Mouse (Mus musculus) layer of hippocampus, postnatal 14 days (tissue): ENCODE measurements at regions not wholly inside any gene's neighbourhood (a gene's known extent, or its start where the extent isn't known, plus 50 kb on each side); places are given as distances from the start of the nearest gene placed in this dataset.

ENCODE experiments used
- DNase-seq, 2 experiments: peaks; one replicate each; pipeline ENCODE4 v3.0.0; 2021 to 2022; ENCODE audit warnings: low spot score in 2 of 2, mixed read lengths in 1 of 2

DNA sequence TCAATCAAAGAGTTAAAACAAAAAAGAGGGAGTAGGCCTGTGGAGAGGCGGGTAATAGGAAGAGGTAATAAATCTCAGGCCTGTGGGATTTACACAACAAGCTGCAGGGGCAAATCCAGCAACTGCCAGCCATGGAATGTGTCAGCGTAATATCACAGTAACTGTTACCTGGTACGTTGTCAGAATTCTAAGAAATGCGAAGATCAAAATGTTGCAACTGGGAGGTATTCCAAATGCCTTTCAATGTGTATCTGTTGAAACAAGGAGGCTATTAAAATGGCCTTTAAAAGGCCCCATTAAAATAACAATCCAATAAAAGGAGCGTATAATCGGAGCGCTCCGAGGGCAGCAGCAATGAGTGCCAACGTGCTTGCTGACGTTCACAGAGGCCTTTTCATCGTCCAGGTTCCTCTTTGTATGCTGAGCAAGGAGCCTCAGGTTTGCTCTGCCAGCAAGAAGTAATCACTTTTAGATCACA lies 205.7 kb upstream of the Hhip start:
- peak in 1 of 2 experiments; percentile 5 for DNase-seq

GRCm38 (mm10) chr8:80262911-80263310 lies 205.1 kb upstream of the Hhip start:
- DNase-seq = no peak

- no peak for DNase-seq
These were observed 195.7 kb upstream of the Hhip start for GRCm38 (mm10) chr8:80253541-80253940.

DNA sequence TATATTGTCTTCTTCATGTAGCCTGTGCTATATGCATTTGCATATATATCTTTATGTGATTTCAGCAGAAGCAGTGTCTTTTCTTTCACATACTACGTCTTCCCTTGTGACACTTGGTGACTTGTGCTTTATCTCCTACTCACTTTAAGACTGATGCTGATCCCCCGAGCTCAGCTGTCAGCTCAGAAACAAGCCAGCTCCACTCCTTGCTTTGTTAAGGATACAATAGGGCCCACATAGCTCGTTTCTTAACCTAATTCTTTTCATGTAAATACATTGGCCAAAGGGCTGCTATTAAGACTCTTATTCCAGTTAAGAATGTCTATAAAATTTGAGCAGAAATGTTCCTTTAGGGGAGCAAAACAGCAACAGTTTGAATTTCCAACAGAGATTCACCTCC lies 193.8 kb upstream of the Hhip start:
- no peak for DNase-seq

- no peak for DNase-seq
These were observed 192.7 kb upstream of the Hhip start for GRCm38 (mm10) chr8:80250305-80251161.

DNA sequence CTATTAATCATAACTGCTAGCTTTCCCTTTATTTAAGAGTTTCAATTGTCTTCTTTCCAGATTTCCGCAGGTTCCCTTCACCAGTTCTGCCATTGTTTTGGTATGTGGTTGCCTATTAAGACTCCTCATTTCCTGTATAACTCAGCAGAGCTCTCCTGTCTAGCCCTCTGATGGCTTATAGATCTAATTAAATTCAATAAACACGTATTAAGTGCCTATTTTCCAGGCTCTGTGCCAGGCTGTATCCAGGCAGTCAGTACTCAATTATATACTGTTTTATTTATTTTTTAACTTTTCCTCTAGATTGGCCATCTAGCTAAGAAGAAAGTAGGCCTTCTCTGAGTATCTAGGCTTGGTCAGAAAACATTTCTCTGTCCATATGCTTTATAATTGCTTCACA lies 192.0 kb upstream of the Hhip start:
- no peak for DNase-seq

- DNase-seq = no peak
These were observed 182.1 kb upstream of the Hhip start for GRCm38 (mm10) chr8:80239879-80240278.

DNA sequence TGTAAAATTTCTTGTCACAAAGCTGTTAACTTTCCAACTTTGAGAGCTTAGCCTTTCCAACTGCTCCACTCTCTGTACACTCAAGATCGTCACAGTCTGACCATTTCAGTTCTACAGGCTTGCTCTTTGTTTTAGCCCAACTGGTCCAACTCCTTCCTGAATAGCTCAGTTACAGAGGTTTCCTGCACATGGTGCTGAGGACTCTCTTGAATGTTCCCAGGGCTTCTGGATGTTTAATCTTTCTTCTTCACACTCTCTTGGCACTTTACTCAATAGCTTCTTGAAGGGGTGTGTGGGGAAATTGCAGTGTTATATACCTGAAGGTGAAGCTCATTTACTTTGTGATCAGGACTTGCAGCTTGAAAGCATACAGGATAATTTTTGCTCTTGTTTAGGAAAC lies 152.6 kb upstream of the Hhip start:
- no peak for DNase-seq

DNA sequence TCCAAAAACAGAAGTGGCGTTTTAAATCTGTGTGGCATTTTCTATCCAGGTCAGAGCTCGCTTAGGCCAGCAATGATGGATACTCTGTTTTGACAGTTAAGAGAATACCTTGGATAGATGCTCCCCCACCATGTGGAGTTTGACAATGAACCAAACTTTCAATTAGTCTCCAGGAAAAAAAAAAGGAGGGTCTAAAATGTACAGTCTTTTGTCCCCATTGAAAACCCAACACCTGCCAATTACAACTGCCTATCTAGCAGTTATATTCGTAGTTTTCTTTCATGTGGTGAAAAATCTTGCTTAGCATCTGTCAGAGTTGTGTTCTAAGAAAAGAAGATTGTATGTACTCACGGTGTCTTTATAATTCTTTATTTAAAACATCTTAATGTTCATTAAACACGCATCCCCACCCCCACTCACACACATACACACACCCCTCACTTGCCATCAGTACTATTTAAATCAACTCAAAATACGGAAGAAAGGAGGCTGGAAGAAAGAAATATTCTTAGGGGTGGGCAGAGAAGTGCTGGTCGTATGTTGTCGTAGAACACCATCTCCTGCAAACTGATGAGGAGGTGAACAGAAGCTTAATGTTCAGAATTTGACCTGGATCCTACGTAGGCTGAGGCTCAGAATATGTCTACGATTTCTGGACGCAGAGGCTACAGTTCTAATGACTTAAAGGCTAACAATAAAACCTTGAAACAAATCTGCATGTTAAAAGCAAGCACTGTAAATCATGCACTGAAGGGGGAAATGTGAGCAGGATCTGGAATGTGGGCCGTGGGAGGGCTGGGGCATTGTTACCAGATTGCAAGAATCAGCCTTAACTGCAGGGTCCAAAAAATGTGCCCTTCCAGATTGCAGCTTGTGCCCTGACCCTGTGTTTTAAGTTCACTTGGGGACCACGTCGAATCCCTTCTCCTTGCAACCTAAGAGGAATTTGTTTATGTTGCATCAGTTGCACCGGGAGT lies 147.2 kb upstream of the Hhip start:
- DNase-seq = no peak

DNA sequence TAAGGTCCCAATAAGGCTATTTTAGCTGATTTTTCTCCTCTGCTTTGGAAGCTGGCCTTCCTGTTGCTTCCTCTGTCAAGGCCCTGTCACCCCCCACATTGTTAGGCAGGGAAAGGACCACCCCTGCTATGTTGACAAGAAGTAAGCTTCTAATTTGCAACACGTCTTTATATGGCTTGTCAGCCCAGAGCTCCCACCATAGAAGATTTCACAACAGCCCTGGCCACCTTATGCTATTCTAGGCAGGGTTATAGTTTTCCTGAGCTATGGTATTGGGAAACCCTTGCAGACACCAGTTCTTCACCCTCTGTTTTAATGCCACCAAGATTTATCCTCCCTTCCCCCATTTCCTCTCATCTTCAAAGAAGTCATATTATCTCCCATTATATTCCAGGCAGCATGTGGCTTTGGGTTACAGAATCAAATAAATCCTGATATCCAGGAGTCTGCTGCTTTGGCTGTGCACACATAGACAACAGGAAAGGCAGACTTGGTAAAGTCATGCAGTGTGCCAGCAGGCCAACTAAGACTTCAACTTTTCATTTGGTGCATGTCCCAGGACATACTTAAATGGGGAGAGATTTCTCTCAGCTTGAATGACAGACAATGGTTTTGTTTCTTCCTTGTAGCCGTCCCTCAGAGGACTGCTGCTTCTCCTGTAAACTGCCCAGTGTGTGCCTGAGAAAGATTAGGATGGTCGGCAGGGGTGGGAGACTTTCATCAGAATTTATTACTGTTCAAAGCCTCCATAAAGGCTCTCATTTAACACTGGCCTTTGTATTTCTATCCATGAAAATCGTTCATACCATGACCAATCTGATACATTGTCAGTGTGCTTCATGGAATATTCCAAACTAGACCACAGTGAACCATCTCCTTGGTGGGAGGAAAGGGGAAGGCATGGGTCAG lies 146.2 kb upstream of the Hhip start:
- DNase-seq = no peak

GRCm38 (mm10) chr8:80197680-80198079 lies 139.9 kb upstream of the Hhip start:
- DNase-seq = no peak

DNA sequence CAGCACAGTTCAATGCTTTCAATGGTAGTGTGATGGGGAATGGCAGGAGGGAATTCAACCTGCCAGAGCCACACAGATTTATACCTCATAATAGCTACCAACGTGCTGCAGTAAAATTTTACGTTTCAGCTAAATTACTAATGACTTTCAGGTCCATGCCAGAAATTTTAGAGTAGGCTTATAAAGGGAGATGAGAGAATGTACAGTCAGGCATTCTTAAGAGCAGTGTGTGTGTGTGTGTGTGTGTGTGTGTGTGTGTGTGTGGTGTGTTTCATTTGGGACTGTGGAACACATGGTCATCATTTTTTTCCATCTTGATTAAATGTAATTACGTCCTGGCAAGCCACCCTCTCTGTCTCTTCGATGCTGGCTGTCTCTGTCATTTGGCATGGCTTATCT lies 132.7 kb upstream of the Hhip start:
- peak; percentile 11 to 47 for DNase-seq

DNA sequence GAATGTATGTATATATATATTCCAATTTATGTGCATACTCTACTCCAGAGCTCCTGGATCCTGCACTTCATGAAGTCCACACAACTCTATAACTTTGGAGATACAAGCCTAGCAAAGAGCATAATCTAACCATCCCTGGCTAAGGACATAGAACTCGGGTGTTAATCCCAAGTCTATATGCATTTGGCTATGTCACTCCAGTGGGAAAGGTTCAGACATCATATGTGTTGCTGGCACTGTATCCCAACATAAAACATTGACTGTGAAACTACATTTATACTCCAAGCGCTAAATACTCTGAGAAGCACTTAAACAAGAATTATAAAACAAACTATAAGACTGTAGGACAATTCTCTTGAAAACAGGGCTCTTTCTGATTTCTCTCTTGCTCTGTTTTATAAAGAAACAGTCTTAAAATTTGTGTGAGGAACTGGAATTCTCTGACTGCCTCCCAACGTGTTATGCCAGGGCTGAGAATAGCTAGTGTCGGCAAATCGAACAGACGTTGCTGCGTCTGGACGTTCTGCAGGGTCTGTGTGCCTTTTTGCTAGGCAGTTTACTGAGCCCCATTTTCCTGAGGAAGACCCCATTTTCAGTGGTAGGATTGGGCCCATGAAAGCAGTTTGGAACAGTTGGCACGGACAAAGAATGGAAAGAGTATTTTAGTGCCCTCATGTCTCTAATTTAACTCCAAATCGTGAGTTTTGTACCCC lies 132.1 kb upstream of the Hhip start:
- peak; percentile 47 to 72 for DNase-seq

DNA sequence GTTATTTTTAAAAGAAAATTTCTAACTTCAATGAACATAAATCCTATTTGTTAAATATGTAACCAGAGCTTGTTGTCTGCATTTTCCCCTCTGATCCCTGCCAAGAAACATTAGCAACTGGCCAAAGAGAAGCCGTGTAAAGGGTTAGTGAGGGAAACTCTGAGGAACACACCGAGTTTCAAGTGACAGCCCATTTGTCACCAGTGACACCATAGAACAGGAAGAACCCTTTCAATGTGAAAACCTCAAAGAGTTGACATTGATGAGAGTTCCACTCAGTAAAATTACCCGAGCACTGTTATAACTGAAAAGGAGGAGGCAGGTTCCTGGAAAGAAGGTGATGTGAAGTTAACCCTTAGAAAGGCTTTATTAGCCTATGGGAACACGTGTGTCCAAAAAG lies 127.5 kb upstream of the Hhip start:
- no peak for DNase-seq

GRCm38 (mm10) chr8:80168688-80169087 lies 110.9 kb upstream of the Hhip start:
- DNase-seq = peak in 1 of 2 experiments; percentile 15

- peak in 1 of 2 experiments; percentile 3 for DNase-seq
These were observed 91.8 kb upstream of the Hhip start for GRCm38 (mm10) chr8:80149458-80150083.

- no peak for DNase-seq
These were observed 90.1 kb upstream of the Hhip start for GRCm38 (mm10) chr8:80147929-80148328.

DNA sequence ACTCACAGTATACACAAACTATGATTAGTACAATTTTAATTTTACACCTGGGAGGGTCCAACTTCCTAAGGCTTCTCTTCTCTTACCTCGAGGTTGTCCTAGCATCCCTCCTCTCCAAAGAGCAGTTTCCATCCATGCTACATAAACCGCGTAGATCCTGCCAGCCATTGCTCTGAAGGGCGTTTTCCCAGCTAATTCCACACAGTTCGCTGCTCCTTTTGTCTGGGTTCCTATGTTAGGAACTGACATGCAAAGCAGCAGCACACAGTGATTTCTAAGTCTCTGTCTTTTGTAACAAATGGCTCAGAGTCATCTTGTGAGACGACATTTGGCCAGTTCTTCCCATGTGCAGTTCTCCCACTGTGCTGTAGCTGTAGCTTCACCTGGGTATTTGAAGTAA lies 80.7 kb upstream of the Hhip start:
- DNase-seq = no peak

DNA sequence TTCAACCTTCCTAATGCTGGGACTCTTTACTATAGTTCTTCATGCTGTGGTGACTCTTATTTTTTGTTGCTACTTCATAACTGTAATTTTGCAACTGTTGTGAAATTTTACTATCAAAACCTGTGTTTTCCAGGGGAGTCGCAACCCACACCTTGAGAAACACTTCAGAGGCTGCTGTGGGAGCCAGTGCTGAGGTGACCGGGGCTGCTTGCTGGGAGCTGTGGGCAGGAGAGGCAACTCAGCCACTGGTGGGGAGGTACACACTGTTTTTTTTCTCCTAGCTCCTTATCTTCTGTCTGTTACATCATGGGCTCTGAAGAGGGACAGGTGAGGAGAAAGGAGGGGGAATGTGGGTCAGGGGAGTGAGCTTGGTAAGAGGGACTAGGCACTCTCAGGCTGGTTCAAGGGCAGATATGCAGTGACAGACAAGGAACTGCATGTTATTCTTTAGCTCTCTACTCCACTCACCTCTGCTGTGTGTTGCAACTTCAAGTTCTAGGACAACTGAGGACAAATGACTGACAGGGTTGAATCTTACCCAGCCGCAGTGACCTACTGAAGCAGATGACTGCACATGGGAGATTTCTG lies 62.7 kb upstream of the Hhip start:
- no peak for DNase-seq
